Mouse (Mus musculus) embryonic facial prominence, embryonic 10.5 days (tissue): Measurements from ENCODE around the gene Hey2. TPM values are rescaled to one million over a fixed set of nuclear protein-coding genes. Genes with fewer than 3 reads are reported as not detected.

ENCODE experiments used
- DNase-seq: peaks from one replicate; pipeline ENCODE4 v3.0.0-alpha.2; 2017; ENCODE audit warnings: low spot score
- H3K27ac ChIP-seq: fragments of 300-500 bp; sonication (generic); replicated peaks from 2 replicates; pipeline ENCODE4 v1.5.1; 2016; ENCODE audit warnings: mild to moderate bottlenecking
- H3K27me3 ChIP-seq: fragments of 300-500 bp; sonication (generic); replicated peaks from 2 replicates; pipeline ENCODE4 v1.6.1; 2016; ENCODE audit warnings: low read depth, mild to moderate bottlenecking; ENCODE audit not compliant: poor library complexity, severe bottlenecking
- H3K36me3 ChIP-seq: fragments of 300-500 bp; sonication (generic); replicated peaks from 2 replicates; pipeline ENCODE4 v1.6.1; 2016; ENCODE audit warnings: mild to moderate bottlenecking, moderate library complexity
- H3K4me1 ChIP-seq: fragments of 300-500 bp; sonication (generic); 2 replicates; pipeline ENCODE4 v1.6.1; 2016
- H3K4me3 ChIP-seq: fragments of 300-500 bp; sonication (generic); 2 replicates; pipeline ENCODE4 v1.5.1; 2016; ENCODE audit warnings: mild to moderate bottlenecking, moderate library complexity
- H3K9me3 ChIP-seq: fragments of 300-500 bp; sonication (generic); 2 replicates; pipeline ENCODE4 v1.6.1; 2016; ENCODE audit warnings: mild to moderate bottlenecking
- WGBS: fragments of 180-500 bp; shearing (Covaris S2); methylation state at CpG from one replicate; pipeline ENCODE4 v1.1.7; 2016; 5-methylcytosine and 5-hydroxymethylcytosine counted together
- polyA plus RNA-seq: library from polyadenylated mRNA; unstranded; fragments of >200 nt; fragmentation: Nextera tagmentation; extraction: Ambion mirVana; gene quantifications from 2 replicates; pipeline ENCODE4 v1.2.1, GENCODE M21; 2016

The Hey2 gene
- polyA plus RNA-seq, 1 experiment from 2014 or later = 3.2 TPM

DNA sequence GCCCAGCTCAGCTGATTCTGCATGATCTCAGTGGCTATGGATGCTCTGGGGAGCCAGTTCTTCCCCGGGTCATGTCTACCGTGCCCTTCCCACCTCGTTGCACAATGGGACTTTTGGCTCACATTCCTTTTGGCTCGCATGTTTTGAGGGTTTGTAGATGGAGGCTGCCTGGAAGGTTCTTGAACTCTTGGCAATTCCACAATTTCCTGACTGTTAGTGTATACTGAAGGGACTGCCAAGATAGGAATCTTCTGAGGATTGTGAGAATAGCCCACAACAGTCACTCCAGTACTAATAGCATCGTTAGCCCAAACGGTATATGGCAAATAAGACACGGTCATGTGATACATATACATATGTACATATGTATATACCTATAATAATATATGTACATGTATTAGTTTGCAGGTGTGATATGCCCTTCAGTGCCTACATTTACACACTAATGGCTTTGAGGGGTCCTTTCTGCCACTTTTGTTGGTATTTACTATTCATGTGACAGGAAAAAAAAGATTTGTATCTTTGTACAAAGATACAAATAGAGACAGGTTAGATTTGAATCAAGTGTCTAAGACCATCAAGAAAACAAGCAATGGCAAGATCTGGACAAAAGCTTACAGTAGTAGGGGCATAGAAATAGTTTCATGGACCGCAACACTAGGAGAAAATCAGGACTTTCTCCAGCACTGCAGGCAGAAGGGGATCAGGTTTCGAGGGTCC lies 32.2 kb downstream of the Hey2 start:
- peak; percentile 11 for DNase-seq
- WGBS = 38% methylated on average over 9 of the region's 9 CpGs
- H3K9me3 ChIP-seq = no peaks in the 10 kb centered on the region

DNA sequence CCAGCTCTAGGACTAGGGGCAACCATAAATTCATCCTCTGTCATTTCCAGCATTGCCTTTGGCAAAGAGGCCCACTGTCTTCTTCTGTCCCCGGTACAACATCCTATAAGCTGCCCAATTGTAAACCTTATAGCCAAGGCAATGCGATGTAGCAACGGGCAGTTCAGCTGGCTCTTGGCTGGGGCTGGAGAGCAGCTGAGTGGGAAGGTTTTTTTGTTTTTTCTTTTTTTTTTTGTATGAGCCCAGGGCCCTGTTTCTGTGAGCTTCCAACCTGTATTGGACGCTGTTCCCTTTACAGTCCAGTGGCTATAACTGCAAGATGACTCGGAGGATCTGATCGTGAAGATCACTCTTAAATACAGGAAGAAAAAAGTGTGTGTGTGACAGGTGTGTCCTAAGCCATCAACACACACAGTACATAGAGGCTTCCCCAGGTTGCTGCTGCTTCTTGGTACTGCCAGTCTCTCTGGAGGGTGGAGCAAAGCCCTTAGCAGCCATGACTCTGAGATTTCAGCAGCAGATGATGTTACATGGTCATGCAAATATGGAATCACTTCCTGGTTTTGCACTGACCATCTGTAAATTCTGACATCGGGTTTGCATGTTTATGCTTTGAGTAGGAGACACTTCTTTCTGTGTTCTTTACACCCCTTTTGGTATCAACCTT lies 38.9 kb downstream of the Hey2 start:
- H3K36me3 ChIP-seq = no peaks in the 10 kb centered on the region
- no peaks in the 10 kb centered on the region for H3K9me3 ChIP-seq
- peaks cover 12% of the 10 kb centered on the region for H3K4me1 ChIP-seq
- WGBS = 38% methylated on average over 7 of the region's 7 CpGs
- peak overlapping the region; percentile 97 for H3K27ac ChIP-seq
- H3K4me3 ChIP-seq = peak overlapping the region; percentile 71
- DNase-seq = no peak
- no peaks in the 10 kb centered on the region for H3K27me3 ChIP-seq

More for the DNA sequence above, 32.2 kb downstream of the Hey2 start:
- Histone ChIP-seq H3K36me3 (no peaks in the 10 kb centered on the region), H3K4me3 (peak overlapping the region; percentile 53), H3K27me3 (no peaks in the 10 kb centered on the region), H3K27ac (no peak overlapping the region), H3K4me1 (no peaks in the 10 kb centered on the region)

DNA sequence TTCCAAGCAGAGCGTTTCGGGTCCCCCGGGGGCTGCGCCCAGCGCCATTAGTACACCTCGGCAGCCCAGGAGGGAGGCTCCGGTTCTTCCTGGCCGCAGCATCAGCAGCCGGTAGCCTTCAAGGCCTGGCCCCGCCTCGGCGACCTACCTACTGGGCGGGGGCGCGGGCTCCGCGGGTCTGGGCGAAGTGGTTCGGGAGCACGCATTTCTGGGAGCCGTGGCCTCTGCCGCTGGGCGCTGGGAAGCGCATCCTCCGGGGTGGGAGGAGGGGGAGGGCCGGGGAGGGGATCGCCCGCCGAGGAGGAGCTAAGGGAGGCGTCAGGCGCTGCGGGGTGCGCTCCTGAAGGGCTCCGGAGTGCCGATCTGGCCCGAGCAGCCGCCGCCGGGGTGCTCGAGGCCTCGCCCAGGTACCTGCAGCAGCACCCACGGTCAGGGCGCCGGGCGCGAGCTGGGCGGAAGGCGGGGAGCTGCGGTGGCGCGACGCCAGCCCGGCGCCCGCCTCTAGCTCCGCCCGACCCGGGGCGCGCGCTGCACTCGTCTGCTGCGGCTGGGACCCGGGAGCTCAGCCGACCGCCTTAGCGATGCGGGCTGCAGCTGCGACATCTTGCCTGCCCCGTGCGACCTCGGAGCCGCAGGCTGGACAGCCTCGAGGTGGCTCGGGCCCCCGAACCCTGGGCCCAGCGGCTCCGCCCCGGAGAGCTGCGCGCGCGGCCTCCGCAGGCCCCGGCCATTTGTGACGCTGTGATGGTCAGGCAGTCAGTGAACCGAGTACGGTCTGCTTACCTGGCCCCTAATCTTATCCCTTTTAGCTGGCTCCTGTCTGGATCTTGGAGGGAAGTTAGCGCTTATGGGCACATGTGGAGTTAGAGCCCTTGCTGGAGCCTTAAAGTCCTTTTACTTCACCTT lies 39.7 kb downstream of the Hey2 start, which contains the start of gene Ncoa7:
TSS of gene Ncoa7 (minus strand) at position 646 of the 906 bp plus-strand sequence.
- peak; percentile 89 for DNase-seq
- Histone ChIP-seq H3K27me3 (no peaks in the 10 kb centered on the region), H3K4me3 (peak within 1 kb of the TSS; percentile 71), H3K9me3 (no peaks in the 10 kb centered on the region), H3K27ac (peak within 1 kb of the TSS; percentile 97), H3K4me1 (peaks cover 12% of the 10 kb centered on the region), H3K36me3 (no peaks in the 10 kb centered on the region)
- under 1% methylated on average over 89 of the region's 89 CpGs for whole genome bisulfite sequencing

DNA sequence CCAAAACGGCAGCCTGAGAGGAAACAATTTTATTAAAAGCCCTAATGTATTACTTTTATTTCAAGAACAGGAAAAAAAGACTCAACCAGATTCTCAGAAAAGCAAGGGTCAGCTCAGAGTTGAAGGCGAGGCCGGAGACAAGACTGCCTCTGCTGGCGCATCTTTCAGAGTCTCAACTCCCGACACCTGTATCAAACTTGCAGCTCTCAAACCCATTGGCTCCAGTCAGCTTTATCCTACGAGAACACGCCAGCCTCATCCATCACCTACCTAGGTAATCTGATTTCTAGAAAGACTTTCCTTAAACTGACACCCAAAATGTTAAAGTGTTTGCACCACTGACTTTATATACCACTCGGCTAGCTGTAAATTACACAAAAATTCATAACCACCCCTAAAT lies 40.6 kb downstream of the Hey2 start:
- Histone ChIP-seq H3K9me3 (no peaks in the 10 kb centered on the region), H3K27ac (peak overlapping the region; percentile 97), H3K27me3 (no peaks in the 10 kb centered on the region), H3K4me1 (peaks cover 12% of the 10 kb centered on the region), H3K4me3 (peak overlapping the region; percentile 71), H3K36me3 (no peaks in the 10 kb centered on the region)
- WGBS = 9% methylated on average over 8 of the region's 8 CpGs
- peak; percentile 25 for DNase-seq

DNA sequence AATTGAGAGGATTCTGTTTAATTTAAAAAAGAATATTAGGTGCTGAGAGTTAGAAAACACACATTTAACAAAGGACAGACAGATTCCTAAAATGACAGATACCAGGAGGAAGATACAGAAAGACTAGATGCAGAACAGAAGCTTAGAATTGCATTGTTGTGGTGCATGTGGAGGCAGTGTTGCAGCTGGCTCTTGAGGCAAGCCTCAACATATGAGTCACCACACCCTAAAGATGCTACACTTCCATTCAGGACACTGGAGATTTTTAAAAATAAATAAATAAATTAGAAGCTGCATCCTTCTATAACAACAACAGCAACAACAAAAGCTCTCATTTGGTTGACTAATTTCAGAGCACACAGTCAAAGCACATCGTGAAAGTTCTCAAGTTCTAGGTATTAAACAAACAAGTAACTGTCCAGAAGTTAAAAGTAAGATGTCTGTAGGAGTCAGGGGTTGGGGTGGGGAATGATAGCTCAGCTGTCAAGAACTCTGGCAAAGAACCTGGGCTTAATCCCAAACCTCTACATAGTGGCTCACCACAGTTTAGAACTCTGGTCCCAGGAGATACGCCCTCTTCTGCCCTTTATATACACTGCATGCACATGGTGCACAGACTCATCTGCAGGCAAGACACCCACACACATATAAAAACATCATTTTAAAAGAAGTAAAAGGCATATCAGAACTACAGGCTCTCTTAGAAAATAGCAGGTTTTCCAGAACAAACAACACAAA lies 42.7 kb downstream of the Hey2 start:
- Histone ChIP-seq H3K36me3 (peaks cover 8% of the 10 kb centered on the region; the same call in 1 of the 2 replicates), H3K4me1 (peaks cover 12% of the 10 kb centered on the region), H3K9me3 (0 out of 2 replicates have a peak, but pooled peaks cover 7% of the 10 kb centered on the region), H3K27me3 (no peaks in the 10 kb centered on the region), H3K4me3 (no peak overlapping the region), H3K27ac (no peak overlapping the region)
- no peak for DNase-seq
- WGBS = 94% methylated on average over 2 of the region's 2 CpGs

DNA sequence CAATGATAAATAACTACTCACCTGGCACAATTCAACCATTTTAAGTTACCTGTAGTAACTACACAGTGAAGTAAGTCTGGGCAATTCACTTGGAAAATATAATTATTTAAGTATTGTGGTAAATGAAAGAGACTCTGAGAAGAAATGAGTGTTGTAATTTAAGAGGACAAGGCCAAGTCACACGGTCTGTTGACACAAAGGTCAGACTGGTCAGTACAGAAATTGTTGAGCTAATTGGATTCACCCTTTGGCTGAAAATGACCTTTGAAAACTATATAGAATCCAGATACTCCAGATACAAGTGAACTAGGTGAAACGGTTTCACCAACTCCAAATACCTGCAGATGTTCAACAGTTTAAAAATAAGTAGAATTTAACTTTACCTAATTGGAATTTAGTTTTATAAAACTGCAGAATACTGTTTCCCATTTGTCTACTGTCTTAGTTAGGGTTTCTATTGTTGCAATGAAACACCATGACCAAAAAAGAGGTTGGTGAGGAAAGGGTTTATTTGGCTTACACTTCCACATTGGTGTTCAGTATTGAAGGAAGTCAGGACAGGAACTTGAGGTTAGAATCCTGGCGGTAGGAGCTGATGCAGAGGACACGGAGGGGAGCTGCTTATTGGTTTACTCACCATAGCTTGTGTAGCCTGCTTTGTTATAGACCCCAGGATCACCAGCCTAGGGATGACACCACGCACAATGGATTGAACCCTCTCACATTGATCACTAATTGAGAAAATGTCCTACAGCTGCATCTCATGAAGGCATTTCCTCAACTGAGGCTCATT lies 45.9 kb downstream of the Hey2 start:
- peaks cover 3% of the 10 kb centered on the region; the same call in 1 of the 2 replicates for H3K4me1 ChIP-seq
- 0 out of 2 replicates have a peak, but pooled peaks cover 11% of the 10 kb centered on the region for H3K9me3 ChIP-seq
- peaks cover 15% of the 10 kb centered on the region for H3K36me3 ChIP-seq
- no peak overlapping the region for H3K4me3 ChIP-seq
- no peak overlapping the region for H3K27ac ChIP-seq
- H3K27me3 ChIP-seq = no peaks in the 10 kb centered on the region
- 60% methylated on average over 5 of the region's 5 CpGs for WGBS
- DNase-seq = no peak

DNA sequence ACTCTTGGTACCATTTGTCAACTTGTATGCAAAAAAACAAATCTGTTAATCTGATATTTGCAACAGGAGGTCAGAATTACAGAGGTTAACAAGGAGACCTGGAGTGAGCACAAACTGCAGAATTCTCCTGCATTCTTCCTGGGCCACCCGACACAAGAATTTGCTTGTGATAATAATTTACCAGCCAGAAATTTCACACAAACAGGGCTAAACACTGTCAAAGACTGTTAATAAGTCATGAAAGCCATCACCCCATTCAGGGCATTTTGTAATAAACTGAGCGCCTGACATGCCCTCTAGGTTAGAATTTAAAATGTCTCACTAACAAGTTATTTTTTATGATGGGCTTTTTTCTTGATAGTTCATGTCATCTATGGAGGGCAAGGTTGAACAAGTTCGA lies 51.6 kb downstream of the Hey2 start:
- no peak for DNase-seq
- Histone ChIP-seq H3K9me3 (0 out of 2 replicates have a peak, but pooled peaks cover 9% of the 10 kb centered on the region), H3K4me3 (no peak overlapping the region), H3K27ac (no peak overlapping the region), H3K4me1 (no peaks in the 10 kb centered on the region), H3K27me3 (no peaks in the 10 kb centered on the region), H3K36me3 (peaks cover 15% of the 10 kb centered on the region)
- WGBS = 91% methylated on average over 3 of the region's 3 CpGs

DNA sequence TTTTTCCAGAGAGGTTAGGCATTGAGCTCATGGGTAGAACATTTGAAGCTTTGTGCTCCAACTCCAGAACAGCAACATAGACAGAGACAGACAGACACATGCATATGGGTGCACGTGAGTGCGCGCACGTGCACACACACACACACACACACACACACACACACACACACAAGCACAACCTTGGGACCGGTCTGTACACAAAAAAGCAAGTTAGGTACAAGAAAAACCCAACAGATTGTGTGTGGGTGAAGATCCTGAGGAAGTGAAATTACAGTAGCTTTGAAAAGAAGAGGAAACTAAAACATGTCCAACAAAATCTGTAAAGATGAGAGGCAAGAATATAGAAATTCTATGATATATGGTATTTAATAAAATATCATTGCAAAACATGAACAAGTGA lies 53.1 kb downstream of the Hey2 start:
- Histone ChIP-seq H3K27me3 (no peaks in the 10 kb centered on the region), H3K4me3 (no peak overlapping the region), H3K27ac (no peak overlapping the region), H3K4me1 (no peaks in the 10 kb centered on the region), H3K36me3 (peaks cover 6% of the 10 kb centered on the region), H3K9me3 (0 out of 2 replicates have a peak, but pooled peaks cover 4% of the 10 kb centered on the region)
- WGBS = 98% methylated on average over 5 of the region's 5 CpGs
- DNase-seq = no peak

DNA sequence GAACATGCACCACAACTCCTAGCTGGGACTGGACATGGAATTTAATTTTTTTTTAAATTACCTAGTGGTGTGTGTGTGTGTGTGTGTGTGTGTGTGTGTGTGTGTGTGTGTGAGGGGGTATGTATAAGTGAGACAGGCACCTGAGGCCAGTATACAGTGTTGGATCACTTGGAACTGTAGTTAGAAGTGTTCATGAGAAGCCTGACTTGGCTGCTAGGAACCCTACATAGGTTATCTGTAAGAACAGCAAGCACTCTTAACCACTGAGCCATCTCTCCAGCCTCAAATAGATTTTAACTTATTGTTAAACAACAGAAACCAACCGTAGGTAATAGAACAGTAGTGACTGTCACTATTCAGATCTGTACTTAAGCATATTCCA lies 54.3 kb downstream of the Hey2 start:
- 87% methylated on average over 1 of the region's 1 CpGs for WGBS
- Histone ChIP-seq H3K27ac (no peak overlapping the region), H3K36me3 (no peaks in the 10 kb centered on the region; the same call in 1 of the 2 replicates), H3K9me3 (no peaks in the 10 kb centered on the region), H3K4me3 (no peak overlapping the region), H3K4me1 (no peaks in the 10 kb centered on the region), H3K27me3 (no peaks in the 10 kb centered on the region)
- no peak for DNase-seq

DNA sequence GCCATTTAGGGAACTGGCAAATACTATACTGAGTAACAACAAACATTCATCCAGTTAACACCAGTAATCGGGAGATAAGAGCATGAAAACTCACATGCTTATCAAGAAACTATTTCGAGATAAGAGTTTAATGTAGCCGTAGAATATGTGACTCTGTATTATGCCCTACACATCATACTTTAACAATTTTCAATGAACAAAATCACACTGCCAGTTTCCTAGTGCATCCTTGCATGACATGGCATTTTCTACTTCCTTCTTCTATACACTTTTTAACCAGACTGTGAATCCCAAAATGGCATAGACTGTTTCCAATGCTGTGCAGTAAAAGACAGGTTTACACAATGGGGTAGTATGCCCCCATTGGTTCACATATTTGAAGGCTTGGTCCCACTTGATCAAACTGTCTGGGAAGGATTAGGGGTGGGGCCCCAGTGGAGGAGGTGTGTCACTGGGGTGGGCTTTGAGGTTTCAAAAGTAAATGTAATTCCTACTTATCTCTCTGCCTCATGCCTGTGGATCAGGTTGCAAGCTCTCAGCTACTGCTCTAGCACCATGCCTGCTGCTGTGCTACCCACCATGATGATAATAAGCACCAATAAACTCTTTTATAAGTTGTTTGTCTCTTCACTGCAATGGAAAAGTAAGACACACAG lies 54.8 kb downstream of the Hey2 start:
- no peak for DNase-seq
- Histone ChIP-seq H3K4me3 (no peak overlapping the region), H3K9me3 (no peaks in the 10 kb centered on the region), H3K36me3 (no peaks in the 10 kb centered on the region; the same call in 1 of the 2 replicates), H3K27ac (no peak overlapping the region), H3K4me1 (no peaks in the 10 kb centered on the region), H3K27me3 (no peaks in the 10 kb centered on the region)
- 92% methylated on average over 3 of the region's 3 CpGs for WGBS
